Mouse (Mus musculus) neural tube, embryonic 11.5 days (tissue): ENCODE data around the gene Spatc1l. TPM values are rescaled to one million over a fixed set of nuclear protein-coding genes. Genes with fewer than 3 reads are reported as not detected.

Experiments
- ATAC-seq: fragments of 200-750 bp; cut with Nextera tagmentation; 2 replicates; pipeline ENCODE4 v1.8.0; 2017; ENCODE audit warnings: moderate number of reproducible peaks, mild to moderate bottlenecking, moderate TSS enrichment, moderate library complexity; ENCODE audit not compliant: insufficient read depth, low FRiP score, low TSS enrichment
- DNase-seq: peaks from one replicate; pipeline ENCODE4 v3.0.0-alpha.2; 2015; ENCODE audit warnings: low spot score
- H3K27ac ChIP-seq: fragments of 300-500 bp; sonication (generic); 2 replicates; pipeline ENCODE4 v1.5.1; 2014; ENCODE audit warnings: low read depth, mild to moderate bottlenecking, low read length
- H3K27me3 ChIP-seq: fragments of 300-500 bp; sonication (generic); 2 replicates; pipeline ENCODE4 v1.6.1; 2014; ENCODE audit warnings: mild to moderate bottlenecking, low read length, mixed read lengths; ENCODE audit not compliant: control insufficient read depth, insufficient read depth
- H3K36me3 ChIP-seq: fragments of 300-500 bp; sonication (generic); 2 replicates; pipeline ENCODE4 v1.6.1; 2014; ENCODE audit warnings: mild to moderate bottlenecking, low read length, moderate library complexity, mixed read lengths; ENCODE audit not compliant: control insufficient read depth, insufficient read depth
- H3K4me1 ChIP-seq: fragments of 300-500 bp; sonication (generic); 2 replicates; pipeline ENCODE4 v1.6.1; 2014; ENCODE audit warnings: low read length, mixed read lengths; ENCODE audit not compliant: control insufficient read depth, insufficient read depth
- H3K4me2 ChIP-seq: fragments of 300-500 bp; sonication (generic); 2 replicates; pipeline ENCODE4 v1.6.1; 2014; ENCODE audit warnings: low read depth, mild to moderate bottlenecking, moderate library complexity
- H3K4me3 ChIP-seq: fragments of 300-500 bp; sonication (generic); 2 replicates; pipeline ENCODE4 v1.5.1; 2014; ENCODE audit warnings: low read depth, low read length
- H3K9ac ChIP-seq: fragments of 300-500 bp; sonication (generic); 2 replicates; pipeline ENCODE4 v1.6.1; 2014; ENCODE audit warnings: mild to moderate bottlenecking, low read length
- H3K9me3 ChIP-seq: fragments of 300-500 bp; sonication (generic); 2 replicates; pipeline ENCODE4 v1.6.1; 2016; ENCODE audit warnings: low read length; ENCODE audit not compliant: control insufficient read depth
- WGBS: fragments of 180-500 bp; shearing (Covaris S2); extraction: QIAGEN DNeasy Blood & Tissue Kit; methylation state at CpG from one replicate; pipeline ENCODE4 v1.1.7; 2014; 5-methylcytosine and 5-hydroxymethylcytosine counted together
- polyA plus RNA-seq: library from polyadenylated mRNA; unstranded; fragments of >200 nt; fragmentation: Nextera tagmentation; extraction: Ambion mirVana; gene quantifications from 2 replicates; pipeline ENCODE4 v1.2.1, GENCODE M21; 2014

The Spatc1l gene
- polyA plus RNA-seq = not detected in 2 replicates

DNA sequence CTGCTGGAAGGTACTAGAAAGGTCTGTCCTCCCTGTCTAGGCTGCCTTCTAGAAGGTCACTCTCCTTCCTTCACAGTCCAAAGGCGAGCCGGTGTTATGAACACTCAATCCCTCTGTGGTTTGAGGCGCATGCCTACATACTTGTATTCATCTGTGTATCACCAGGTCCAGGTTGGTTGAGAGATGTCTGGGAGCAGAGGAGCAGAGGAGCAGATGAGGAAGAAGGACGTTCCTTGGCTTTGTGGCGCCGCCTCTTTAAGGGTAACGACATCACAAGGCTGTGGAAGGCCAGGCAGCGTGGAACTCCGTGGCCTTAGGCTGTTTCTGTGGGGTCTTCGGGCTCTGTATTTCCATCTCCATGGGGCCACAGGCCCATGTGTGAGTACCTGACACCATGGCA lies at the start of gene Spatc1l:
Gene Spatc1l (plus strand): TSS at position 301 of the 400 bp plus-strand sequence.
- no peaks in the 10 kb centered on the region for H3K36me3 ChIP-seq
- H3K9me3 ChIP-seq = no peaks in the 10 kb centered on the region
- H3K27me3 ChIP-seq = no peaks in the 10 kb centered on the region
- DNase-seq = no peak
- no peak within 1 kb of the TSS for H3K27ac ChIP-seq
- H3K4me2 ChIP-seq = no peak within 1 kb of the TSS
- no peak for ATAC-seq
- 89% methylated on average over 10 of the region's 10 CpGs for WGBS
- H3K4me1 ChIP-seq = no peaks in the 10 kb centered on the region
- H3K9ac ChIP-seq = no peak within 1 kb of the TSS
- H3K4me3 ChIP-seq = no peak within 1 kb of the TSS

DNA sequence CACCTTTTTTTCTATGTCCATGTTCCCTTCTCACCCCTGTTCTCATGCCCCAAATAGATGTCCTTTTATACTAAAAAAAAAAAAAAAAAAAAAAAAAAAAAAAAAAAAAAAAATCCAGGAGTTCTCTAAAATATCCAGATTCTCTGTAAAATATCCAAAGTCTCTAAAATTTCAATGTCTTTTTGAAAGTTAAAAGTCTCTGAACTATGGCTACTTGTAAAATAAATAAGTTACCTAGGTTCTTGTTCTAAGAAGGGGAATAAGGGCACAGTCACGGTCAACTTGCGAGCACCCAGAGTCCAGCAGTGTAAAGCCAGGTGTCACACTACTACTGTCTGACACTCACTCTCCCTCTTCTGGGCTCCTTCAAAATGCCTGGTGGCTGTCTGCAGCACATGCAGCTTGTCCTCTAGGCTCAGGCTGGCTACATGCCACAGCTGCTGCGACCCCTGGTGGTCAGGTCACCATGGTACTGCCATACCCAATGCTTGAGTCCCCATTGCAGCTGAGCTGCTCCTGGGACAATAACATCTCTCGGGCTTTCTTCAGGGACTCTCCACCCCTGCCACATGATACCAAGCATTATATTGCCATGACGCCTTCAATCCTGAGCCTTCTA lies 49.0 kb upstream of the Spatc1l start:
- DNase-seq = peak; percentile 82
- H3K4me3 ChIP-seq = no peak overlapping the region
- peak; percentile 67 for ATAC-seq
- no peak overlapping the region for H3K9ac ChIP-seq
- H3K9me3 ChIP-seq = no peaks in the 10 kb centered on the region
- H3K4me1 ChIP-seq = no peaks in the 10 kb centered on the region
- no peak overlapping the region for H3K4me2 ChIP-seq
- no peaks in the 10 kb centered on the region for H3K27me3 ChIP-seq
- no peak overlapping the region for H3K27ac ChIP-seq
- peaks cover 18% of the 10 kb centered on the region for H3K36me3 ChIP-seq
- 41% methylated on average over 5 of the region's 5 CpGs for WGBS

- H3K36me3 ChIP-seq = peaks cover 4% of the 10 kb centered on the region; the same call in 1 of the 2 replicates
- H3K4me1 ChIP-seq = peaks cover 5% of the 10 kb centered on the region; the same call in 1 of the 2 replicates
- H3K27me3 ChIP-seq = no peaks in the 10 kb centered on the region
- no peak for ATAC-seq
- no peak for DNase-seq
- H3K9me3 ChIP-seq = no peaks in the 10 kb centered on the region
- peak overlapping the region; percentile 29; the same call in 1 of the 2 replicates for H3K9ac ChIP-seq
- peak overlapping the region; percentile 75 for H3K4me2 ChIP-seq
- H3K27ac ChIP-seq = no peak overlapping the region
- peak overlapping the region; percentile 61 for H3K4me3 ChIP-seq
- 3% methylated on average over 11 of the region's 11 CpGs for WGBS
These were observed 31.1 kb upstream of the Spatc1l start for GRCm38 (mm10) chr10:76530922-76531321.

- ATAC-seq (peak; percentile 99), DNase-seq (peak; percentile 97)
- peak within 1 kb of the TSS; percentile 47 for H3K9ac ChIP-seq
- no peak within 1 kb of the TSS for H3K27ac ChIP-seq
- peaks cover 5% of the 10 kb centered on the region; the same call in 1 of the 2 replicates for H3K4me1 ChIP-seq
- no peaks in the 10 kb centered on the region for H3K27me3 ChIP-seq
- H3K36me3 ChIP-seq = peaks cover 4% of the 10 kb centered on the region; the same call in 1 of the 2 replicates
- peak within 1 kb of the TSS; percentile 75 for H3K4me2 ChIP-seq
- under 1% methylated on average over 35 of the region's 37 CpGs for WGBS
- peak within 1 kb of the TSS; percentile 61 for H3K4me3 ChIP-seq
- H3K9me3 ChIP-seq = no peaks in the 10 kb centered on the region
These were observed 30.7 kb upstream of the Spatc1l start, which contains the start of gene Lss for GRCm38 (mm10) chr10:76531375-76531774. Gene Lss (plus strand): TSS chr10:76531588.

- Histone ChIP-seq H3K27me3 (no peaks in the 10 kb centered on the region), H3K9me3 (no peaks in the 10 kb centered on the region), H3K4me3 (peak overlapping the region; percentile 61), H3K4me2 (peak overlapping the region; percentile 75), H3K36me3 (peaks cover 4% of the 10 kb centered on the region; the same call in 1 of the 2 replicates), H3K4me1 (peaks cover 5% of the 10 kb centered on the region; the same call in 1 of the 2 replicates), H3K9ac (peak overlapping the region; percentile 47), H3K27ac (no peak overlapping the region)
- DNase-seq = no peak
- peak; percentile 1; the same call in 1 of the 2 replicates for ATAC-seq
- 2% methylated on average over 14 of the region's 14 CpGs for WGBS
These were observed 30.2 kb upstream of the Spatc1l start for GRCm38 (mm10) chr10:76531828-76532227.

- Histone ChIP-seq H3K36me3 (peaks cover 10% of the 10 kb centered on the region; the same call in 1 of the 2 replicates), H3K4me2 (no peak overlapping the region), H3K27me3 (no peaks in the 10 kb centered on the region), H3K27ac (no peak overlapping the region), H3K4me3 (no peak overlapping the region), H3K4me1 (peaks cover 4% of the 10 kb centered on the region; the same call in 1 of the 2 replicates), H3K9ac (no peak overlapping the region), H3K9me3 (no peaks in the 10 kb centered on the region)
- no peak for DNase-seq
- 96% methylated on average over 7 of the region's 7 CpGs for WGBS
- no peak for ATAC-seq
These were observed 26.5 kb upstream of the Spatc1l start for GRCm38 (mm10) chr10:76535526-76535925.

GRCm38 (mm10) chr10:76537619-76538018 lies 24.5 kb upstream of the Spatc1l start:
- Histone ChIP-seq H3K4me2 (no peak overlapping the region), H3K9me3 (no peaks in the 10 kb centered on the region), H3K27me3 (no peaks in the 10 kb centered on the region), H3K36me3 (peaks cover 19% of the 10 kb centered on the region), H3K4me3 (no peak overlapping the region), H3K4me1 (no peaks in the 10 kb centered on the region), H3K9ac (no peak overlapping the region), H3K27ac (no peak overlapping the region)
- no peak for ATAC-seq
- DNase-seq = no peak
- 88% methylated on average over 9 of the region's 9 CpGs for WGBS

- Histone ChIP-seq H3K4me3 (no peak overlapping the region), H3K27me3 (no peaks in the 10 kb centered on the region), H3K36me3 (peaks cover 26% of the 10 kb centered on the region), H3K9ac (no peak overlapping the region), H3K4me2 (no peak overlapping the region), H3K4me1 (no peaks in the 10 kb centered on the region), H3K27ac (no peak overlapping the region), H3K9me3 (no peaks in the 10 kb centered on the region)
- DNase-seq = no peak
- no peak for ATAC-seq
- WGBS = 91% methylated on average over 11 of the region's 11 CpGs
These were observed 20.6 kb upstream of the Spatc1l start for GRCm38 (mm10) chr10:76541336-76542085.
